Mouse (Mus musculus) macrophage (primary cell): ENCODE results near the gene B3gnt3. TPM values are rescaled to one million over a fixed set of nuclear protein-coding genes. Genes with fewer than 3 reads are reported as not detected.
"Not testable (repeated sequence)": the region's sequence is repeated elsewhere in the genome, so short reads cannot be mapped to it uniquely, and the experiment has no call there.

Experiments used
- H3K27ac ChIP-seq: fragments of 350-480 bp; formaldehyde crosslinking; 2 replicates; pipeline ENCODE4 v1.9.0; 2021
- H3K36me3 ChIP-seq: fragments of 350-480 bp; formaldehyde crosslinking; 2 replicates; pipeline ENCODE4 v1.9.0; 2021; ENCODE audit errors: inconsistent target
- H3K4me3 ChIP-seq: fragments of 350-480 bp; formaldehyde crosslinking; 2 replicates; pipeline ENCODE4 v1.9.0; 2021; ENCODE audit errors: inconsistent target
- H3K79me2 ChIP-seq: fragments of 350-480 bp; formaldehyde crosslinking; 2 replicates; pipeline ENCODE4 v1.9.0; 2021; ENCODE audit errors: inconsistent target
- WGBS: methylation state at CpG from one replicate; pipeline ENCODE4 v1.1.7; 2026; ENCODE audit warnings: inconsistent platforms; ENCODE audit not compliant: missing documents; 5-methylcytosine and 5-hydroxymethylcytosine counted together
- polyA plus RNA-seq: library from polyadenylated mRNA; stranded (reverse); fragments of 250-400 nt; gene quantifications from 3 replicates; pipeline ENCODE4 v1.2.4, GENCODE M21; 2018; ENCODE audit warnings: inconsistent platforms
- total RNA-seq, 78 experiments: library from RNA; depleted of rRNA; stranded (reverse); fragments of 250-400 nt; gene quantifications; 1 replicate in 9 of 78; 2 replicates in 24 of 78; 3 replicates in 43 of 78; 4 replicates in 2 of 78; pipeline ENCODE4 v1.2.4; 2018; ENCODE audit warnings: inconsistent platforms in 56 of 78

The B3gnt3 gene
- 1 to 10 TPM in 19 of 26 experiments, under 1 TPM in 7; 0.61 to 8.4 (median 2.5) TPM for total RNA-seq (2018; cell fraction: chromatin; rRNA removed)
- 10 to 100 TPM in 21 of 26 experiments, 1 to 10 TPM in 5; 7.2 to 23.9 (median 12.5) TPM for total RNA-seq (2018; cell fraction: cytosol; rRNA removed)
- total RNA-seq (2018; cell fraction: nucleus; rRNA removed) = 10 to 100 TPM in 19 of 26 experiments, 1 to 10 TPM in 7; 5.3 to 26.2 (median 11.7) TPM
- polyA plus RNA-seq = 13.1 to 16.5 TPM (median 14.2 TPM) in 3 replicates

DNA sequence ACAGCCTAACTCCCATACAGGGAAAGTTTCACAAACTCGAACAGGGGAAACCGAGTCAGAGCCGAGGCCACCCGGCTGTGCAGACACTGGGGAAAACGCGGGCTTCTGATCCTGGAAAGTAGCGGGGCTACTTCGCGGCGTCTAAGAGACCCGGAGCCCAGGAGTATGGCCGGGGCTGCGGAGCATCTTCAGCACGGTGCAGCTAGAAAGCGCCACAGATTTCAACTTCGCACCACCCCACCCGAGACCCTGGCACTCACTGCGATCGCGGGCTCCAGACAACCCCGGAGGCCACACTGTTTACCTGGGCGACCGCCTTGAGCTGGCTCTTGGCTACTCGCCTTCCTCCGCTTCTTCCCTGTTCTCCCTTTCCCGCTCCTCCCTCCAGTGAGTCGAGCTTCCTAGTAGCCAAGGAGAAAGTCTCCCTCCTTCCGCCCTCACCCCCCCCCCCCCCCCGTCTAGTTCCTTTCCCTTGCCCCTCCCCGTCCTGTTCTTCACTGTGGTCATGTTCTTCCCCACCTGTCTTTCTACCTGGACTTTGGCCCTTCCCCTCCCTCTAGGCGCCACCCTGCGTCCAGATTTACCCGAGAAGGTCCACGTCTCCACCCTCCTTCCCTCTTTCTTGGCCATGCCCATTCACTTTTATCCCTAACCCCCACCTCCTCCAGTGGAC lies at the start of gene B3gnt3:
Gene B3gnt3, minus strand, starts transcription at position 376 of the 673 bp plus-strand sequence.
- Histone ChIP-seq H3K27ac (peak within 1 kb of the TSS; percentile 21; the same call in 1 of the 2 replicates), H3K36me3 (no peaks in the 10 kb centered on the region), H3K4me3 (peak within 1 kb of the TSS; percentile 84), H3K79me2 (no peaks in the 10 kb centered on the region)
- 3% methylated on average over 26 of the region's 34 CpGs for WGBS

DNA sequence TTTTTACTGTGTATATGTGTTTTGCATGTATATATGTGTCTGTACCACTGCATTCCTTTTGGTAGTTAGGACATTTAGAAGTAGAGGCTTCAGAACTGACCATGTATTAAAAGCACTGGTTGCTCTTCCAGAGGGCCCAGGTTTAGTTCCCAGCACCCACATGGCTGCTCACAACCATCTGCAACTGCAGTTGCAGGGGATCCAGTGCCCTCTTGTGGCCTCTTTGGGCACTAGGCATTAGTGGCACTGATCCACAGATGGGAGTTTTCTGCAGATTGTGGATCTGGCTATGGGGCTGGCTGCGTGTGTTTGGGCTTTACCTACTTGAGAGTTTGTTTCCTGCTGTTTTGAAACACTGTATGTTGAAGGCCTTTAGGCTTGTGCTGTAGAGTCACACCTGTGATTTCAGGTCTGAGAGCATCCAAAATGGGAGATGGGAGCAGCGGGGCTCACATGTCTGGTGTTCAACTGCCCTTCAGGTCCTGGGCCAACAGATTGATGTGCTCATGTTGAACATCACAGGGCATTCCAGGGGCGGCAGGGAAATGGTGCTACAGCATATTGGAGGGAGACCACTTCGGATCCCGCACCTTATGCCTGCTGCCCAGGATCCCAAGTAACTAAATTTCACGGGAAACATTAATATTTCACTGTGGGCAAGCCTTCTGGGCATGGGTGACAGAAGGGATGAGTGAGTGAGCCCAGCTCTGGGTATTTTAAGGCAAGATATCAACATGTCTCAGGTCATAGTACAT lies 47.9 kb upstream of the B3gnt3 start:
- 97% methylated on average over 6 of the region's 6 CpGs for WGBS
- not testable (repeated sequence) for H3K79me2 ChIP-seq, H3K27ac ChIP-seq, H3K4me3 ChIP-seq, H3K36me3 ChIP-seq

DNA sequence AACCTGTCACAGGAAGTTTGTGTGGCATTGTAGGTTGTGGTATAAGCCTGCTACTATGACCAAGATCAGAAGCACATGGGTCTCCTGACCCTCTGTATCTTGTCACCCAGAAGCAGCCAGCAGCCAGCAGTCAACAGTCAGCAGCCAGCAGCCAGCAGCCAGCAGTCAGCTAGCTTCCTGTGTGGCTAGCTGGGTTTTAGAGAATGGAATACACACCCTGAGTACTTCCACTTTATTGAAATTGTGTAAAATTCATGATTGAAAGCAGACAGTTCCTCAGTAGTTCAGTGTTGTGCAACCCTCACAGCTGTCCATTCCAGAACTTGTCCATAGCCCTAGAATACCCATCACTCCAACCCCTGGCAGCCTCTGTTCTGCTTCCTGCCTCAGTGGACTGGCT lies 45.5 kb upstream of the B3gnt3 start:
- peak overlapping the region; percentile 35 for H3K27ac ChIP-seq
- H3K4me3 ChIP-seq, H3K36me3 ChIP-seq, H3K79me2 ChIP-seq: not testable (repeated sequence)

DNA sequence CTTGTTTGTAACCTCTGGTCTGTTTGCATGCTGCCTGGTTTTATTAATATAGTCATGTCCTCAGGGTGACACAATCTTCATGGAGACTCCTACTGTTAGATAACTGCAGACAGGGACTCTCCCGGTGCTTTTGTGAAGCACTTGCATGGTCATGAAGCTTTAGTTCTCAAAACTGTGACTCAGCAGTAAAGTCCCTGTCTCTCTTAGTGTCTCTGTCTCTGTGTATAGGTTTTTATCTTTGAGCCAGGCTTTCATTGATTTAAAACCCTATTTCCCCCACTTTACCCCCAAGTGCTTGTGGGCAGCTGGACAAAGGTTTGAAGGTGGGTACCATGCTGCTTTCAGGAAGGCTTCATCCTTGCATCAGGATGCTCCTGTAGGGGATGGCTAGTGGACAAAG lies 43.7 kb upstream of the B3gnt3 start:
- 74% methylated on average over 1 of the region's 1 CpGs for WGBS
- no peak overlapping the region for H3K27ac ChIP-seq
- H3K79me2 ChIP-seq = no peaks in the 10 kb centered on the region
- no peak overlapping the region for H3K4me3 ChIP-seq
- H3K36me3 ChIP-seq = no peaks in the 10 kb centered on the region

DNA sequence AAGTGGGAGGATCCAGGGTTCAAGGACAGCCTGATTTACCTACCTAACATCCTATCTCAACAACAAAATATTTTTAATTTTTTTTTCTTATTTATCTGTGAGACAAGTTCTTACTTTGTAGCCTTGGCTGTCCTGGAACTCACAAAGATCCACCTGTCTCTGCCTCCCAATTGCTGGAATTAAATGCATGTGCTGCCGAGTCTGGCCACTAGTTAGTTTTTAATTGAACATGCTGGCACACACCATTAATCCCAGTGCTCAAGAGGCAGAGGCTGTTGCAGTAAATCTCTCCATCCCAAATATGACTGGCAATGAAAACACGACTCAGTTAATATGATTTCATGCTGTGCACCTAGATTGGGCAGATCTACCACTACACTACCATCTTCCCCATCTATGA lies 41.2 kb upstream of the B3gnt3 start:
- Histone ChIP-seq H3K4me3 (no peak overlapping the region), H3K79me2 (no peaks in the 10 kb centered on the region), H3K36me3 (no peaks in the 10 kb centered on the region), H3K27ac (no peak overlapping the region)
- 83% methylated on average over 2 of the region's 2 CpGs for WGBS

DNA sequence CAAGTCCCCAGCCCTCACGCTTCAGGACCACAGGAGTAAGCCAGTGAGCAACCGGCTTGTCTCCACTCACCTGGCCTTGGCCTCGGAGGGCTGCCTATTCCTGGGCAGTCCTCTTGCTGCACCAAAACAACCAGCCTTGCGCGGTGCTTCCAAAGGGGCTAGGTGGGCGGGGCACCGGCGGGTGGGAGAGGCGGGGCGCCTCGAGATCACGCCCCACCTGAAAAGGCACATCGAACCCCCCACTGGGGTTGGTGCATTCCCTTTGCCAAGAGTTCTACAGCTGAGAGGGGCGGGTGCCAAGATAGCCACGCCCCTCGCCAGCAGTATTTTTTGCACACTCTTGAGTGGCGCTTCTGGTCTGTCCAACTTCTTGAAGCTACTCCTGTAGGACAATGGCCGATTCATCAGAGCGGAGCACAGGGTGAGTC lies 40.1 kb upstream of the B3gnt3 start:
- no peak overlapping the region for H3K4me3 ChIP-seq
- 46% methylated on average over 17 of the region's 19 CpGs for WGBS
- no peaks in the 10 kb centered on the region for H3K79me2 ChIP-seq
- no peak overlapping the region for H3K27ac ChIP-seq
- H3K36me3 ChIP-seq = no peaks in the 10 kb centered on the region

DNA sequence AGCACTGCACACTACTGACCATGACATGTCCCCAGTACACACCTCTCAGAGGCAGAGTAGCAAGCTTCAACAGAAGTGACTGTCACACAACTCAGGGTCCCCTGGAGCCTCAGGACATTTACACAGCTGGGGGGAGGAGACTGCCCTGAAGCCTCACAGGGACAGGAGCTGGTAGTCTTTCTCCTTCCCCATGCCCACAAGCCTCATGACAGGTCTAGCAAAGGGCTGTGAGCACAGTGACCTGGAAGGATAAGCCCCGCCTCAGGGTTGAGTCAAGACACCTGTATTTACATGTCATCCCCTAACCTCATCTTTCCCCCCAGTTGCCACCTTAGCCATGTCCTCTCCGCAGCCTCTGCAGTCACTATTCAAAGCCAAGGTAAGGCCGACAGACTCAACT lies 39.6 kb upstream of the B3gnt3 start:
- Histone ChIP-seq H3K27ac (no peak overlapping the region), H3K4me3 (no peak overlapping the region), H3K36me3 (no peaks in the 10 kb centered on the region), H3K79me2 (no peaks in the 10 kb centered on the region)
- WGBS = 95% methylated on average over 3 of the region's 3 CpGs

DNA sequence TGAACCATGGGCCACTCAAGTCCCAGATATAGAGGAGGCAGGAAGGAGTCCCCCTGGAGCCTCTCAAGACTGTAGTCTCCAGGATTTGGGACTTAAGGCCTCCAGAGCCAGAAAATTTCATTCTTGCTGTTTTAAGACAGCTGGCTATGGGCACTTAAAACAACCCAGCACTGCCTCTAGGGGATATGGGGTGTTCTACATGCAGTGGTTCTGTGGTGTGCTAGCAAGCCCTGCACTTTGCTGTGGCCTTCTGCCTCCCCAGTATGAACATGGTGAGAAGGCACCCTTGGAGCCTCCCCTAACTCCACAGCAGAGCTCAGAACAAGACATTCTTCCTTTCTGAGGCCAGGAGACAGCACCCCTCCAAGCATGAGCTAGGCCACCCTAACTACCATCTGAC lies 36.7 kb upstream of the B3gnt3 start:
- not testable (repeated sequence) for H3K79me2 ChIP-seq, H3K4me3 ChIP-seq, H3K36me3 ChIP-seq, H3K27ac ChIP-seq

DNA sequence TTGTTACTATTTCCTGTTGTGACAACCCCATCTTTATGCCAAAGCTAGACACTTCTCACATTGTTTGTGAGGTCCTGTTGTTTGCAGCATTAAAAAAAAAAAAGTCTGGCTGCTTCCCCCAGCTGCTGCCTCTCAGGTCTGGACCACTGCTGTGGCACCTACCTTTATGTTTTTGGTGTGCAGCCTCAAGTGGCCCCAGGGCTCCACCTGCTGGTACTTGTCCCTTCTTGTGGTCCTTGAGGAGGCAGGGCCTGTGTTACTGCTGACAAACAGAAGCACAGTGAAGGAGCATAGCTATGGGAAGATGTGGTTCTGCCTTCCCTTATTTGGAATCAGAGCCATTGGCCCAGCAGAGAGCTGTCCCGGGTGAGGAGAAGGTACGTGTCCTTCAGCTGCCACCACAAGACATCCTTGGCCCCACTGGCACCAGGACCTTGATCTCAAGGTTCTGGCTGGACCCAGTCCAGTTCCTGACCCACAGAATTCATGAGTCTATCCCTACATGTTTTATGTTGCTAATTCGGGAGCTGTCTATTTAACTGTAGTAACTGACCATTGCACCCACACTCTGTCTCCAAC lies 30.2 kb upstream of the B3gnt3 start:
- no peaks in the 10 kb centered on the region for H3K36me3 ChIP-seq
- WGBS = 56% methylated on average over 3 of the region's 3 CpGs
- H3K79me2 ChIP-seq = no peaks in the 10 kb centered on the region
- no peak overlapping the region for H3K4me3 ChIP-seq
- H3K27ac ChIP-seq = no peak overlapping the region

DNA sequence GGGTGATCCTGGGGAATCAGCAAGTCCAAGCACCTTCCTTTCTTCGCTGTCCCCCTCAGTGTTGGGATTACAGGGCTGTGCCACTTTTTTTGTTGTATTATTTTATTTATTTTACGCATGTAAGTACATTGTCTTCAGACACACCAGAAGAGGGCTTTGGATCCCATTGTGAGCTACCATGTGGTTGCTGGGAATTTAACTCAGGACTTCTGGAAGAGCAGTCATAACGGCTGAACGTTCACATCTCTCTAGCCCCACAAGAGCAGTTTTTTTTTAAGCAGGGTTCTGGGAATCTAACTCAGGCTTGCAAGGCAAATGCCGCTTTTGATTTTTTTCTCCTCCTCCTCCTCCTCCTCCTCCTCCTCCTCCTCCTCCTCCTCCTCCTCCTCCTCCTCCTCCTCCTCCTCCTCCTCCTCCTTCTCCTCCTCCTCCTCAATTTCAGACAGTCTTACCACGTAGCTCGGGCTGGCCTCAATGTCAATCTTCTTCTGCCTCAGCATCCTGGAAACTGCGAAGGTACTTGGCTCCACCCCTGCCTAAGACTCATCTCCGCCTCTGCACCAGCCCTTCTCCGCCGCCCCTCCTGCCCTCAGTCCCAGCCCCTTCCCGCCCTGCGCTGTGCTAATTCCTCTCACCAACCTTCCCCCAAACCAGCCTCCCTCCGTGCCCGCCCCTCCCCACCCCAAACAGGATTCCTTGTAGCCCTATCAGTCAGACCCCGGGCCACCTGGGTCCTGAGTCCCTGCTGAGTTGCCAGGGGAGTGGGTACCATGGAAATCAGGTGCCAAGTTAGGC lies 27.4 kb upstream of the B3gnt3 start:
- peak overlapping the region; percentile 4; the same call in 1 of the 2 replicates for H3K4me3 ChIP-seq
- H3K79me2 ChIP-seq = no peaks in the 10 kb centered on the region
- WGBS = 6% methylated on average over 14 of the region's 16 CpGs

DNA sequence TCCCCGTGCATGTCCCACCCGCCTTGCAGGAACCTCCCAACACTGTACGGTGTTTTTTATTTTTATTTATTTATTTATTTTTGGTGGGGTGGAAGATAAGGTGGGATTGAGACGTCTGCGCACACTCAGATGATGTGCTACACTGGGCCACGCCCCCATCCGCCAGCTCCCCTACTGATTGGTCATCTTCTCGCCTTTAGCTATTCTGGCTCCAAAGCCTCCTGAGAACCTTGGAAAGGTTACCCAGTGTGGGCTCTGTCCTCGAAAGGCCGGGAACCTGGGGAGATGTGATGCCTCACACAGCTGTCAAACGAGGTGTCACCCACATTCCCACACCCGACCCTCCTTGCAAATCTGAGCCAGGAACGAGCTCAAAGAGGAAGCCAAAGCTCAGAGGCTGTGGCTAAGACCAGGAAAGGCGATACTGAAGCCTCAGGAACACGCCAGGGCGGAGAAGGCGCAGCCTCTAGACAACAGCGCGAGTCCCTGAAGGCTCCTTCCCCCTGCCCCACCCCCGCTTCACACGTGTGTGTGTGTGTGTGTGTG lies 26.7 kb upstream of the B3gnt3 start:
- no peak overlapping the region for H3K27ac ChIP-seq
- WGBS = 13% methylated on average over 20 of the region's 21 CpGs
- no peaks in the 10 kb centered on the region for H3K79me2 ChIP-seq
- H3K36me3 ChIP-seq = no peaks in the 10 kb centered on the region
- peak overlapping the region; percentile 4; the same call in 1 of the 2 replicates for H3K4me3 ChIP-seq

More for the DNA sequence above, 27.4 kb upstream of the B3gnt3 start:
- Histone ChIP-seq H3K27ac (no peak overlapping the region), H3K36me3 (no peaks in the 10 kb centered on the region)

DNA sequence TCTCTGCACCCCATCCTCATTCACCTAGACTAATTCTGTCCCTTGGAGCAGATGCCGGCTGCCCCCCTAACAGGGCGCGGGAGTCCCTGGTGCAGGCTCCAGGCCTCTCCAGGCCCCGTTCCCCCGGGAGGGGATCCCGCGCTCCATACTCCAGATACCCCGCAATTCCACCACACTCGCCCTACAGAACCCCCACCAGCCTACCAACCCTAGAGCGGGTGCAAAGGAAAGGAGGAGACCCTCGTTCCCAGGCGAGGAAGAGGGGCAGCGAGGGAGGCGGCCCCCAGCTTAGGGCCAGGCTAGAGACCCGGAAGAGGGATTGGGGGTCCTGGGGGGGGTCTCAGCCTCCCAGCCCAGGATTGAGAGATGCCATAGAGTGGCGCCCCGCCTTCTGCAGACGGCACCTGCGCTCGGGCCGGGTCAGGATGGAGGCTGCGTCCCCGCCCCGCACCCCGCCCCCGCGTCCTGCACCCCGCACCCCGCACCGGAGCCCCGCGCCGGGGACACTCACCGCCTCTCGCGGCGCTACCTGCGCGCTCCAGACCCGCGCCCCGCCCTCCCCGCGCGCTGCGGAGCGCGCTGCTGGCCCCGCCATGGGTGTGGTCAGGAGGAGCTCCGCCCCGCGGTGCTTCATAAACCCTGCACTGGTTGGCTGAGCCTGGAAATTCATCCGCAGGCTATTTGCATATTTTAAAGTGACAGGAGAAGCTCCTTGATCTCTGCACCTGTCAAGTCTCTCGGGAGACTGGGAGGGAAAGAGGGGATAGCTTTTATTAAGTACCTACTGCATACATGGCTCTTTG lies 23.7 kb upstream of the B3gnt3 start, which contains the start of gene Fcho1:
Gene Fcho1, minus strand, starts transcription at position 595 of the 803 bp plus-strand sequence.
- Histone ChIP-seq H3K36me3 (no peaks in the 10 kb centered on the region), H3K4me3 (peak within 1 kb of the TSS; percentile 44), H3K79me2 (no peaks in the 10 kb centered on the region), H3K27ac (no peak within 1 kb of the TSS)
- WGBS = 4% methylated on average over 39 of the region's 54 CpGs

DNA sequence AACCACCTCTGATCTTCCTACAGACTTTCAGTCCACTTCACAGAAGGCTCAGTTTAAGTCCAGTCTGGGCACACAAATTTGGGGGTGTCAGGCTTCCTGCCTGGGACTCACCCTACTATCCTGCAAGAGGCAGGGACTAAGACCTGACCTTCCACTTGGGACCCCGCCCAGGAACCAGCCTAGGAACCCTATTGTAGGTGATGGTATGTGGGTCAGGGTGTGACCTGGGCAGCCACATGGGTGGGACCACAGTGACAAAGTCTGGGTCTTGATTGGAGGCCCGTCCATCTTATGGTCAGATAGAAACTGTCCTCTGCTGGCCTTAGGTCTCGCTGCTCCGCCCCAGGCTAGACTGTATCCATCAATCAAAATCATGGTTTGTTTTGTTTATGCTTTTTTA lies 22.8 kb upstream of the B3gnt3 start:
- H3K27ac ChIP-seq = no peak overlapping the region
- no peaks in the 10 kb centered on the region for H3K36me3 ChIP-seq
- no peaks in the 10 kb centered on the region for H3K79me2 ChIP-seq
- H3K4me3 ChIP-seq = no peak overlapping the region
- WGBS = 79% methylated on average over 4 of the region's 4 CpGs
